Mouse (Mus musculus): Measurements from ENCODE around the gene Rpl41.
A peak's percentile ranks its signal among the peaks of the same experiment; 100 is the strongest.

GRCm38 (mm10) chr10:128524111-128524731 lies 24.9 kb downstream of the Rpl41 start:
- 0 out of 2 replicates have a peak, but pooled peaks have one; percentile 17 for TF ChIP-seq POLR2A (IDR thresholded peaks at IDR 0.05; ENCODE audit: insufficient read depth, low read depth, low read length)
- TF ChIP-seq EP300 (IDR thresholded peaks at IDR 0.05; ENCODE audit: insufficient read depth, low read depth, low read length), result no peak
- TF ChIP-seq CTCF (IDR thresholded peaks at IDR 0.05), result no peak
